ENCODE assay signal across 8 mouse cellular contexts in the genomic region with DNA sequence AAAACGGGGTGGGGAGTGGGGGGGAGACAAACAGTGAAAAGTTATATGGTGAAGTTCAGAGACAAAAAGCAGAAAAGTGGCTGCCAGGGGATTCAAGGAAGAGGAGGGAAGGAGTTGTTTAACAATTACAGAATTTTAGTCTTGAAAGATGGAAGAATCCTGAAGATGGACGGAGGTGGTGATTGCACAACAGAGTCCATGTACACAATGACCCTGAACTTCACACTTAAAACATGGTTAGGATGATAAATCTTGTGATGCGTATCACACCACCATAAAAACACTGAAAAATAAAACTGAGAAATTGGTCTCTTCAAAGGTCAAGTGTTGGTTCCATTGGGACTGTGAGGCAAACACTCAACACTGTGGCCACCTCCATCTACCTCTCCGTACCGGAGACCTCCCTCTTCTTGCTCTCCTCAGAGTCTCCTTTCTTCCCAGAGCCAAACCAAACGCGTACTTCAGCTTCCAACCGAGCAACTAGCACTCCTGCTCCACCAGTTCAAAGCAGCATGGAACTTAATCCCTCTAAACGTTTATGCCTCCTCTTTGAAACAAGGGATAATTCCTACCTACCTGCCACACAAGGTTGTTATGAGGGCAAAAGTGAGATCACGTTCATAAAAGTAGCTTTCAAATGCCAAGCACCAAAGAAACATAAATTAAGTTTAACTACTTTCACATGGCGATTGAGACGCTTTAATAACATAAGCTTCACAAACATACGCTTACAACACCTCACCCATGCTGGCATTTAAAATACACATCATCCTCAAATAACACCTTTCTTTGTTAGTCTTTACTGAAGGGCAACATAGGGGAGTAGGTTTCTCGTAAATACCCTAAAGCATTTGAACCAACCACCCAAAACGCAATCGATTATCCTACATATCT. TPM values are rescaled to one million over a fixed set of nuclear protein-coding genes. Genes with fewer than 3 reads are reported as not detected.
DNase-seq lines count a peak whose midpoint lies in the region; ATAC-seq and TF ChIP-seq lines count a peak whose summit lies in the region.

No protein-coding gene starts in this region.

- TF ChIP-seq EP300 in lung, postnatal 0 days (IDR thresholded peaks at IDR 0.05) = no peak

- no peaks in the 10 kb centered on the region for H3K27me3 ChIP-seq in lung, postnatal 0 days (replicated peaks; ENCODE audit: insufficient read depth, low read length)
- H3K27me3 ChIP-seq in limb, embryonic 12.5 days = no peaks in the 10 kb centered on the region
- H3K27me3 ChIP-seq in small intestine, adult 2 months (ENCODE audit: control insufficient read depth, insufficient read depth, low read length) = no peaks in the 10 kb centered on the region

- H3K9me3 ChIP-seq in lung, postnatal 0 days (ENCODE audit: low read length) = no peaks in the 10 kb centered on the region
- H3K9me3 ChIP-seq in limb, embryonic 12.5 days = no peaks in the 10 kb centered on the region

- no peaks in the 10 kb centered on the region for H3K36me3 ChIP-seq in lung, postnatal 0 days (ENCODE audit: insufficient read depth, low read length)
- H3K36me3 ChIP-seq in limb, embryonic 12.5 days = no peaks in the 10 kb centered on the region
- H3K36me3 ChIP-seq in small intestine, adult 2 months (ENCODE audit: control insufficient read depth, insufficient read depth, low read length) = no peaks in the 10 kb centered on the region

- 30% methylated on average over 16 of the region's 16 CpGs for WGBS in lung, postnatal 0 days
- 27% methylated on average over 16 of the region's 16 CpGs for whole genome bisulfite sequencing in limb, embryonic 12.5 days
- 29% methylated on average over 16 of the region's 16 CpGs for WGBS in small intestine, adult 2 months

- no peak for ATAC-seq in lung, postnatal 0 days
- ATAC-seq in limb, embryonic 12.5 days (ENCODE audit: insufficient number of reproducible peaks, insufficient read depth, low FRiP score, low TSS enrichment, low read depth) = no peak
- no peak for ATAC-seq in granulocyte monocyte progenitor cell, adult 5-6 weeks (replicated peaks; ENCODE audit: poor library complexity, severe bottlenecking)

- H3K9ac ChIP-seq in lung, postnatal 0 days (replicated peaks; ENCODE audit: low read depth) = peak overlapping the region; percentile 95; the same call in 1 of the 2 replicates
- peak overlapping the region; percentile 97 for H3K9ac ChIP-seq in limb, embryonic 12.5 days (replicated peaks)

- DNase-seq in adrenal gland, adult 2 months = peak; percentile 36
- no peak for DNase-seq in adrenal gland, adult 18-20 months (ENCODE audit: low spot score in 2 of 2)
- no peak for DNase-seq in lung, postnatal 0 days (ENCODE audit: low spot score)
- no peak for DNase-seq in lung, postnatal 36 days
- DNase-seq in gastrocnemius, adult 8-10 months (ENCODE audit: low spot score in 2 of 2) = no peak

- H3K4me2 ChIP-seq in lung, postnatal 0 days (replicated peaks; ENCODE audit: low read depth, low read length) = peak overlapping the region; percentile 82
- peak overlapping the region; percentile 65 for H3K4me2 ChIP-seq in limb, embryonic 12.5 days

- H3K4me3 ChIP-seq in lung, postnatal 0 days (ENCODE audit: low read depth, low read length) = peak overlapping the region; percentile 92
- H3K4me3 ChIP-seq in limb, embryonic 12.5 days (replicated peaks) = peak overlapping the region; percentile 91
- peak overlapping the region; percentile 70 for H3K4me3 ChIP-seq in small intestine, adult 2 months (ENCODE audit: low read depth, low read length)

- TF ChIP-seq POLR2A in small intestine, adult 2 months (IDR thresholded peaks at IDR 0.05; ENCODE audit: low read depth, low read length) = no peak

- peak overlapping the region; percentile 97; the same call in 1 of the 2 replicates for H3K27ac ChIP-seq in lung, postnatal 0 days (ENCODE audit: low read length)
- 0 out of 2 replicates have a peak overlapping the region, but pooled peaks have one; percentile 99 for H3K27ac ChIP-seq in limb, embryonic 12.5 days
- 0 out of 2 replicates have a peak overlapping the region, but pooled peaks have one; percentile 79 for H3K27ac ChIP-seq in small intestine, adult 2 months (ENCODE audit: insufficient read depth, low read depth, low read length)

- H3K4me1 ChIP-seq in lung, postnatal 0 days (ENCODE audit: insufficient read depth, low read depth, low read length) = peaks cover 4% of the 10 kb centered on the region; the same call in 1 of the 2 replicates
- peaks cover 13% of the 10 kb centered on the region for H3K4me1 ChIP-seq in limb, embryonic 12.5 days (replicated peaks)
- peaks cover 13% of the 10 kb centered on the region for H3K4me1 ChIP-seq in small intestine, adult 2 months (ENCODE audit: control insufficient read depth, insufficient read depth, insufficient read length, low read length)

- TF ChIP-seq CTCF in lung, postnatal 0 days (IDR thresholded peaks at IDR 0.05) = no peak
- TF ChIP-seq CTCF in small intestine, adult 2 months (IDR thresholded peaks at IDR 0.05; ENCODE audit: extremely low read depth, insufficient read length, insufficient replicate concordance, low read depth, low read length) = no peak

RNA-seq across cellular contexts. Expression of a gene that starts 2.1 kb away (rescaled TPM):
- total RNA-seq in adrenal gland, adult 2 months (2021) = 100 to 1,000 TPM; 132 to 194 TPM
- 55.6 and 63.9 TPM in 2 replicates for polyA plus RNA-seq in adrenal gland, adult 2 months (2012; rRNA removed)
- 100 to 1,000 TPM; 133 to 187 TPM for total RNA-seq in adrenal gland, adult 18-20 months (2021)
- 15.8 and 17.4 TPM in 2 replicates for polyA plus RNA-seq in lung, postnatal 0 days (2015; fragmentation: Nextera tagmentation; extraction: Ambion mirVana)
- 40.8 and 46.2 TPM in 2 replicates for polyA plus RNA-seq in limb, embryonic 12.5 days (2016; fragmentation: Nextera tagmentation; extraction: Ambion mirVana)
- 13.5 and 25.8 TPM in 2 replicates for polyA plus RNA-seq in small intestine, adult 2 months (2012; rRNA removed)
- total RNA-seq in gastrocnemius, adult 8-10 months (2022) = 100 to 1,000 TPM; 255 to 341 (median 297) TPM
- 133 and 142 TPM in 2 replicates for total RNA-seq in granulocyte monocyte progenitor cell, adult 5-6 weeks (2014; fragmentation: Nextera tagmentation)
- 88.5 and 92.9 TPM in 2 replicates for total RNA-seq in granulocyte monocyte progenitor cell, adult 5-6 weeks (2017)

RNA-seq across cellular contexts. Expression of a gene that starts 33.0 kb away (rescaled TPM):
- total RNA-seq in adrenal gland, adult 2 months (2021) = 1 to 10 TPM; 3.1 to 3.5 TPM
- 0.17 TPM in 1 of 2 replicates, not detected in the other for polyA plus RNA-seq in adrenal gland, adult 2 months (2012; rRNA removed)
- total RNA-seq in adrenal gland, adult 18-20 months (2021) = 1 to 10 TPM; 2.6 to 3.7 TPM
- not detected in 2 replicates for polyA plus RNA-seq in lung, postnatal 0 days (2015; fragmentation: Nextera tagmentation; extraction: Ambion mirVana)
- 1.1 and 1.4 TPM in 2 replicates for polyA plus RNA-seq in limb, embryonic 12.5 days (2016; fragmentation: Nextera tagmentation; extraction: Ambion mirVana)
- polyA plus RNA-seq in small intestine, adult 2 months (2012; rRNA removed) = not detected in 2 replicates
- total RNA-seq in gastrocnemius, adult 8-10 months (2022) = under 1 TPM in 3 of 4 experiments, not detected in 1; 0.10 to 0.24 (median 0.16) TPM
- not detected in 2 replicates for total RNA-seq in granulocyte monocyte progenitor cell, adult 5-6 weeks (2014; fragmentation: Nextera tagmentation)
- not detected in 2 replicates for total RNA-seq in granulocyte monocyte progenitor cell, adult 5-6 weeks (2017)
